Mouse (Mus musculus) thymus, adult 2 months (tissue): ENCODE results near the gene Zfp511.

Source experiments
- CTCF ChIP-seq: fragments of 200-500 bp; IDR thresholded peaks from 2 replicates; pipeline ENCODE4 v1.5.1; 2012; ENCODE audit warnings: mild to moderate bottlenecking, control low read depth, low read length, moderate library complexity, borderline replicate concordance; ENCODE audit not compliant: control insufficient read depth, poor library complexity, insufficient read depth; ENCODE audit errors: extremely low read depth
- POLR2A ChIP-seq: fragments of 200-500 bp; IDR thresholded peaks from 2 replicates; pipeline ENCODE4 v1.6.1; 2012; ENCODE audit warnings: mild to moderate bottlenecking, low read length, control low read depth, moderate library complexity; ENCODE audit not compliant: control insufficient read depth, poor library complexity, insufficient read depth; ENCODE audit errors: extremely low read depth

DNA sequence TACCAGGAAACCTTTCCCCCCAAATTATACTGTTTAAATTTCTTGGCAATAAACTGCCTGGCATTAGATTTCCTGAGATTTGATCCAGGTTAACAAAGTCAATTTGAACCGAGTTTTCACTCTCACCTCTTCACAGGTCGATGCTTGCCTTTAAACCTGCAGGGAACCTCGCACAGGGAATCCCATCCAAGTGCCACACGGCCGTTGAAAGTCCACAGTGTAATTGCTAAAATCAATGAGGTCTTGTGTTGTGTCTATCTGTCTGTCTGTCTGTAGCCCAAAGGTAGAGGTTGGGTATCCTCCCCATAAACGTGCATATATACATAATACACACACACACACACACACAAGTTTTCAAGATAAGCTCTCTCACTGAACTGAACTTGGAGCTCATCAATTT, 31.2 kb downstream of the Zfp511 start:
- TF ChIP-seq POLR2A (no peak), CTCF (no peak)
